Mouse (Mus musculus): ENCODE measurements around the gene Bola3. TPM values are rescaled to one million over a fixed set of nuclear protein-coding genes. Genes with fewer than 3 reads are reported as not detected.
A peak's percentile ranks its signal among the peaks of the same experiment; 100 is the strongest.

Gene Bola3
- polyA plus RNA-seq, 1 experiment: 111 TPM

DNA sequence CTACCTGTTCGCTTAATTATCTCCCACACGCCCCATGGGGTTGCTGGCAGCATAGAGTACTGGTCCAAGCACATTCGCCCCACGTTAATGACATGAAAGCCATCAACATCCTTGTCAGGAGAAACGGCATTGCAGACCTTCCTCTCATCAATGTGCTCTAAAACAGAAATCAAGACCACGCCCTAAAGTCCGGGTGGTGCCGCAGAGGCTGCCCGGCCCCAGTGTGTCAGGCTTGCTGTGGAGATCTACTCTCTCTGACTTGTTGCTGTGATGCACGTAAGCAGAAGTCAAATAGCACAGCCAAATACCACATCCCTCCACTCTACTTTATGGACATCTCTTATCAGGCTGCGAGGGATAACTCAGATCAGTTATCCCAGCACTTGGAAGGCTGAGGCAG lies 37.7 kb upstream of the Bola3 start:
- Histone ChIP-seq H3K79me3 (ENCODE audit: low read depth) (peaks cover 33% of the 10 kb centered on the region), H3ac (ENCODE audit: control insufficient read depth, insufficient read length, low read depth) (no peak overlapping the region), H3K4me3 (ENCODE audit: insufficient read depth, poor library complexity, severe bottlenecking) (no peak overlapping the region), H3K36me3 (ENCODE audit: control insufficient read depth, insufficient read depth) (peaks cover 79% of the 10 kb centered on the region), H3K79me2 (ENCODE audit: control insufficient read depth, insufficient read depth) (peaks cover 34% of the 10 kb centered on the region), H3K27me3 (ENCODE audit: control insufficient read depth, insufficient read depth, insufficient read length) (no peaks in the 10 kb centered on the region)
- TF ChIP-seq USF1 (IDR thresholded peaks at IDR 0.05; ENCODE audit: low read depth) (no peak), FOSL1 (IDR thresholded peaks at IDR 0.05; ENCODE audit: insufficient read depth, low read length, poor library complexity, severe bottlenecking) (no peak), MYOG (IDR thresholded peaks at IDR 0.05; ENCODE audit: control insufficient read depth, extremely low read depth, insufficient read length) (no peak), CEBPB (IDR thresholded peaks at IDR 0.05; ENCODE audit: low read depth) (no peak), MYOD1 (IDR thresholded peaks at IDR 0.05; ENCODE audit: control insufficient read depth, insufficient read length, low read depth) (no peak)

DNA sequence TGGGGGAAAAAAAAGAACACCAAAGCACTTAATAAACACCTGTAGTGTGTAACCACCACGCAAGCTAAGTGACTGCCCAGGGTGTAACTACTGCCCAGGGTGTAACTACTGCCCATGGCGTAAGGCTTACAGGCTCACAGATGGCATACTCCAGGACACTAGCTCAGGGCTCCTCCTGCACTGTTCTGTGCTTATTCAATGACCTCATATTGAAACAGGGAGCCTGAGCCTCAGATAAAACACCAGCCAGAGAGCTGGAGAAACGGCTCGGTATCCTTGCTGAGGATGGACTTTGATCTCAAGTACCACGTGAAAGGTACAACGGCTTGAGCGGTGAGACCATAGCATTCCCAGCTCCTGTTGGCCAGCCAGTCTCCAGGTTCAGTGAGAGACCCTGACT lies 36.9 kb upstream of the Bola3 start:
- Histone ChIP-seq H3K79me3 (ENCODE audit: low read depth) (peaks cover 40% of the 10 kb centered on the region), H3K79me2 (ENCODE audit: control insufficient read depth, insufficient read depth) (peaks cover 42% of the 10 kb centered on the region), H3K4me3 (ENCODE audit: insufficient read depth, poor library complexity, severe bottlenecking) (no peak overlapping the region), H3K36me3 (ENCODE audit: control insufficient read depth, insufficient read depth) (peaks cover 71% of the 10 kb centered on the region), H3ac (ENCODE audit: control insufficient read depth, insufficient read length, low read depth) (no peak overlapping the region), H3K27me3 (ENCODE audit: control insufficient read depth, insufficient read depth, insufficient read length) (no peaks in the 10 kb centered on the region)
- no peak for TF ChIP-seq USF1 (IDR thresholded peaks at IDR 0.05; ENCODE audit: low read depth)
- TF ChIP-seq CTCF (IDR thresholded peaks at IDR 0.05; ENCODE audit: control insufficient read depth, insufficient read depth, insufficient read length): no peak
- no peak for TF ChIP-seq MYOG (IDR thresholded peaks at IDR 0.05; ENCODE audit: control insufficient read depth, extremely low read depth, insufficient read length)
- TF ChIP-seq FOSL1 (IDR thresholded peaks at IDR 0.05; ENCODE audit: insufficient read depth, low read length, poor library complexity, severe bottlenecking): no peak
- no peak for TF ChIP-seq CEBPB (IDR thresholded peaks at IDR 0.05; ENCODE audit: low read depth)
- no peak for TF ChIP-seq MYOD1 (IDR thresholded peaks at IDR 0.05; ENCODE audit: control insufficient read depth, insufficient read length, low read depth)

DNA sequence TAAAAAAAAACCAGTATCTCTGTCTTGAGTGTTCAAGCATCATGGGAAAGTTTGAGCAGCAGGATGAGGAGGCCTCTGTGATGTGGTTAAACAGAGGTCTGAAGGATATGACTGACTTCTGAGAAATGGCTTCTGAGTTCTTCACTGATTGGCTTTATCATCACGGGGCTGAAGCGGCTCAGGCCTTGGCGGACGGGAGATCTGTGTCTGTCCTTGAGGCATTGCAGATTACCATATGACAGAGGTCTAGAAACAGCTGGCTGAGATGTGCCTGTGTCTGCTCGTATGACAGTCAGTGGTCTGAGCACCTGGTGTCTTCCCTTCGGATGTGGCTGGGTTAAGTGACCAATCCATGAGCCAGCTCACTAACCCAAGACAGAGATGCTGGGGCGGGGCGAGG lies 36.4 kb upstream of the Bola3 start:
- peaks cover 66% of the 10 kb centered on the region for H3K36me3 ChIP-seq (ENCODE audit: control insufficient read depth, insufficient read depth)
- no peak overlapping the region for H3ac ChIP-seq (ENCODE audit: control insufficient read depth, insufficient read length, low read depth)
- no peaks in the 10 kb centered on the region for H3K27me3 ChIP-seq (ENCODE audit: control insufficient read depth, insufficient read depth, insufficient read length)
- H3K79me2 ChIP-seq (ENCODE audit: control insufficient read depth, insufficient read depth): peaks cover 45% of the 10 kb centered on the region
- H3K4me3 ChIP-seq (ENCODE audit: insufficient read depth, poor library complexity, severe bottlenecking): no peak overlapping the region
- TF ChIP-seq USF1 (IDR thresholded peaks at IDR 0.05; ENCODE audit: low read depth) (no peak), CTCF (IDR thresholded peaks at IDR 0.05; ENCODE audit: control insufficient read depth, insufficient read depth, insufficient read length) (no peak), FOSL1 (IDR thresholded peaks at IDR 0.05; ENCODE audit: insufficient read depth, low read length, poor library complexity, severe bottlenecking) (no peak), MAX (IDR thresholded peaks at IDR 0.05) (no peak), CEBPB (IDR thresholded peaks at IDR 0.05; ENCODE audit: low read depth) (no peak)
- peaks cover 40% of the 10 kb centered on the region for H3K79me3 ChIP-seq (ENCODE audit: low read depth)

DNA sequence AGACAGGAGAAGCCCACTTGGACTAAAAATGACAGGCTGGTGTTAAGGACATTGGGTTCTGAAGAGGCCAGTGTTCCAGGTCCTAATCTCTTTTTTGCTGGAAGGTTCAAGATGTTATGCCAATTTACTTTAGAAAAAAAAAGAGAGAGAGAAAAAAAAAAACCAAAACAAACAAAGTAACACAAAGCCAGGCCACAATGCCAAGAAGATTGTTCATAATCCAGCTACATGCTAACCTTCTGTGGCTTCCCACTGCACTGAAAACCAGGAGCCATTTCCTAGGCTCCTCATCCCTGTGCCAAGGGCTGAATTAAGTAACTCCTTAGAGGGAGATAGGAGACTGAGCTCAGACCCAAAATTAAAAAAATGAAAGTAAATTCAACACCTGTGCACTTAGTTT lies 33.7 kb upstream of the Bola3 start:
- Histone ChIP-seq H3ac (ENCODE audit: control insufficient read depth, insufficient read length, low read depth) (no peak overlapping the region), H3K36me3 (ENCODE audit: control insufficient read depth, insufficient read depth) (peaks cover 40% of the 10 kb centered on the region), H3K4me3 (ENCODE audit: insufficient read depth, poor library complexity, severe bottlenecking) (no peak overlapping the region), H3K27me3 (ENCODE audit: control insufficient read depth, insufficient read depth, insufficient read length) (no peaks in the 10 kb centered on the region), H3K79me3 (ENCODE audit: low read depth) (peaks cover 40% of the 10 kb centered on the region), H3K79me2 (ENCODE audit: control insufficient read depth, insufficient read depth) (peaks cover 45% of the 10 kb centered on the region)
- TF ChIP-seq MYOG (IDR thresholded peaks at IDR 0.05; ENCODE audit: control insufficient read depth, extremely low read depth, insufficient read length) (no peak), CEBPB (IDR thresholded peaks at IDR 0.05; ENCODE audit: low read depth) (no peak), CTCF (IDR thresholded peaks at IDR 0.05; ENCODE audit: control insufficient read depth, insufficient read depth, insufficient read length) (no peak), MYOD1 (IDR thresholded peaks at IDR 0.05; ENCODE audit: control insufficient read depth, insufficient read length, low read depth) (no peak), FOSL1 (IDR thresholded peaks at IDR 0.05; ENCODE audit: insufficient read depth, low read length, poor library complexity, severe bottlenecking) (no peak), MAX (IDR thresholded peaks at IDR 0.05) (no peak), USF1 (IDR thresholded peaks at IDR 0.05; ENCODE audit: low read depth) (no peak)

DNA sequence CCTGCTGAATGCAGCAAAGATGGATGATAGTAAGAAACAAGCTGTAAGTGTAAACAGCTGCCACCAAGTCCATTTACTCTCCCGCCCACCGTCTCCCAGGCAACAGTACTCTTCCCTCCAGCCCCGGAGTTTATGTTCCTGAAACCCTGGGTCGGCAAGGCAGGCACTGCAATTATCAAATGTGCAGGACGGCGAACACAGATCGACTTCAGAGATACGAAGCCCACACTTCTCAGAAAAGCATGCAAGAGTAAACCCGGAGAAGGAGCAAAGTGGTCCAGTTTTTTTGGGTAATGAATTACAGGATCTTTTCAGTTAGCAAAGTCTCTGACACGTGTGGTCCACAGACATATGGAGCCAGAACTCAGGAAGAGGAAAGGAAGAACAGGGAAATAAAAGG lies 32.9 kb upstream of the Bola3 start:
- H3ac ChIP-seq (ENCODE audit: control insufficient read depth, insufficient read length, low read depth): peak overlapping the region; percentile 59
- H3K79me3 ChIP-seq (ENCODE audit: low read depth): peaks cover 38% of the 10 kb centered on the region
- H3K27me3 ChIP-seq (ENCODE audit: control insufficient read depth, insufficient read depth, insufficient read length): no peaks in the 10 kb centered on the region
- peaks cover 45% of the 10 kb centered on the region for H3K79me2 ChIP-seq (ENCODE audit: control insufficient read depth, insufficient read depth)
- TF ChIP-seq MAX (IDR thresholded peaks at IDR 0.05) (no peak), FOSL1 (IDR thresholded peaks at IDR 0.05; ENCODE audit: insufficient read depth, low read length, poor library complexity, severe bottlenecking) (no peak), CTCF (IDR thresholded peaks at IDR 0.05; ENCODE audit: control insufficient read depth, insufficient read depth, insufficient read length) (no peak), MYOD1 (IDR thresholded peaks at IDR 0.05; ENCODE audit: control insufficient read depth, insufficient read length, low read depth) (no peak), USF1 (IDR thresholded peaks at IDR 0.05; ENCODE audit: low read depth) (no peak), CEBPB (IDR thresholded peaks at IDR 0.05; ENCODE audit: low read depth) (no peak), MYOG (IDR thresholded peaks at IDR 0.05; ENCODE audit: control insufficient read depth, extremely low read depth, insufficient read length) (no peak)
- H3K4me3 ChIP-seq (ENCODE audit: insufficient read depth, poor library complexity, severe bottlenecking): peak overlapping the region; percentile 80
- H3K36me3 ChIP-seq (ENCODE audit: control insufficient read depth, insufficient read depth): peaks cover 33% of the 10 kb centered on the region

DNA sequence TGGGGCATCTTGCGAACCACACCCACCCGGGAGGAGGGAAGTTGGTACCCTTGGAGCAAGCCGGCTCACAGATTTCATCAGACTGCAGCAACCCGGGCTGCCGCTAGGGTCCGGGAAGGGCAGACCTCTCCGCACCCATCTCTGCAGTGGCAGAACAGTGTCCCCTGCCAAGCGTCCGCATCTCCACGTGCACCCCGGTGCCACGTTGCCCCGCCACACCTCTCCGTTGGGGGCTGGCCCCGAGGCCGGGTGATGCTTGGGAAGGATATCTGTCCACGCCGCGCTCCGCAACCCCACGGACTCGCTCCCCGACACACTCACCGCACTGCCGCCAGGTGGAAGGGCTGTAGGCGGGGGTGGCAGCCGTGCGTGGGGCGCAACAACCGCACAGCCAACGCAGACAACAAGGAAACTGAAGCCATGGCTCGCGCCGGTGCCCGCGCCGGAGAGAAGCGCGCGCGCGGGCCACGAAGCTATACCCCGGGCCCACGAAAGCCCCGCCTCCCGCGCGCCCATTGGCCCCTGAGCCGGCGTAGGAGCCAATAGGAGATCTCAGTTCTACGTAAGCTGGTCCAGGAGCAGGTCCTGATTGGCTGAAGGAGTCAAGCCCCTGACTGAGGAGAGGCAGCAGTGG lies 31.7 kb upstream of the Bola3 start:
- TF ChIP-seq MAX (IDR thresholded peaks at IDR 0.05): peak; percentile 95
- no peak for TF ChIP-seq MYOD1 (IDR thresholded peaks at IDR 0.05; ENCODE audit: control insufficient read depth, insufficient read length, low read depth)
- TF ChIP-seq CEBPB (IDR thresholded peaks at IDR 0.05; ENCODE audit: low read depth): peak; percentile 57
- TF ChIP-seq CTCF (IDR thresholded peaks at IDR 0.05; ENCODE audit: control insufficient read depth, insufficient read depth, insufficient read length): peak; percentile 63
- Histone ChIP-seq H3K4me3 (ENCODE audit: insufficient read depth, poor library complexity, severe bottlenecking) (peak overlapping the region; percentile 80), H3K27me3 (ENCODE audit: control insufficient read depth, insufficient read depth, insufficient read length) (no peaks in the 10 kb centered on the region), H3K79me3 (ENCODE audit: low read depth) (peaks cover 36% of the 10 kb centered on the region), H3K36me3 (ENCODE audit: control insufficient read depth, insufficient read depth) (peaks cover 21% of the 10 kb centered on the region), H3ac (ENCODE audit: control insufficient read depth, insufficient read length, low read depth) (peak overlapping the region; percentile 96), H3K79me2 (ENCODE audit: control insufficient read depth, insufficient read depth) (peaks cover 45% of the 10 kb centered on the region)
